Mouse (Mus musculus) liver, adult 2 months (tissue): Measurements from ENCODE around the gene Usp22. TPM values are rescaled to one million over a fixed set of nuclear protein-coding genes. Genes with fewer than 3 reads are reported as not detected.
"Not testable (repeated sequence)": the region's sequence is repeated elsewhere in the genome, so short reads cannot be mapped to it uniquely, and the experiment has no call there.

Source experiments
- DNase-seq: peaks from one replicate; pipeline ENCODE4 v3.0.0-alpha.2; 2011; ENCODE audit warnings: low read depth, low spot score; ENCODE audit errors: extremely low read depth
- H3K27ac ChIP-seq: fragments of 200-500 bp; replicated peaks from 2 replicates; pipeline ENCODE4 v1.5.1; 2012; ENCODE audit warnings: low read depth, mild to moderate bottlenecking, control low read depth, inconsistent platforms, low read length; ENCODE audit not compliant: insufficient read depth
- H3K27me3 ChIP-seq: fragments of 200-500 bp; 2 replicates; pipeline ENCODE4 v1.6.1; 2012; ENCODE audit warnings: mild to moderate bottlenecking, moderate library complexity, low read length, inconsistent platforms; ENCODE audit not compliant: control insufficient read depth, insufficient read depth
- H3K36me3 ChIP-seq: fragments of 200-500 bp; 2 replicates; pipeline ENCODE4 v1.6.1; 2012; ENCODE audit warnings: low read length, inconsistent platforms; ENCODE audit not compliant: control insufficient read depth, insufficient read depth
- H3K4me1 ChIP-seq: fragments of 200-500 bp; 2 replicates; pipeline ENCODE4 v1.6.1; 2011; ENCODE audit warnings: low read length; ENCODE audit not compliant: control insufficient read depth, insufficient read depth
- H3K4me3 ChIP-seq: fragments of 200-500 bp; 2 replicates; pipeline ENCODE4 v1.5.1; 2011; ENCODE audit warnings: low read depth, mild to moderate bottlenecking, control low read depth, low read length, moderate library complexity; ENCODE audit not compliant: insufficient read depth
- H3K79me2 ChIP-seq: fragments of 200-500 bp; 2 replicates; pipeline ENCODE4 v1.6.1; 2012; ENCODE audit warnings: inconsistent platforms, mild to moderate bottlenecking, low read length, moderate library complexity; ENCODE audit not compliant: control insufficient read depth, insufficient read depth
- H3K9ac ChIP-seq: fragments of 200-500 bp; 2 replicates; pipeline ENCODE4 v1.6.1; 2012; ENCODE audit warnings: low read depth, mild to moderate bottlenecking, control low read depth, inconsistent platforms, low read length
- CTCF ChIP-seq: fragments of 200-500 bp; IDR thresholded peaks from 2 replicates; pipeline ENCODE4 v1.5.1; 2011; ENCODE audit warnings: low read depth, low read length, control low read depth
- POLR2A ChIP-seq: fragments of 200-500 bp; IDR thresholded peaks from 2 replicates; pipeline ENCODE4 v1.6.1; 2011; ENCODE audit warnings: low read length, control low read depth; ENCODE audit not compliant: insufficient read depth; ENCODE audit errors: extremely low read depth
- WGBS: fragments of 180-500 bp; shearing (Covaris S2); methylation state at CpG from one replicate; pipeline ENCODE4 v1.1.7; 2018; 5-methylcytosine and 5-hydroxymethylcytosine counted together
- polyA plus RNA-seq: library from polyadenylated mRNA; depleted of rRNA; stranded (reverse); fragments of >200 nt; gene quantifications from 2 replicates; pipeline ENCODE4 v1.2.3, GENCODE M21; 2012
- total RNA-seq: library from RNA; depleted of rRNA; stranded (reverse); fragments of >200 nt; gene quantifications from 2 replicates; pipeline ENCODE4 v1.2.3, GENCODE M21; 2014

Usp22 gene
- total and polyA plus RNA-seq, 2 experiments = 13.6 to 15.7 TPM

DNA sequence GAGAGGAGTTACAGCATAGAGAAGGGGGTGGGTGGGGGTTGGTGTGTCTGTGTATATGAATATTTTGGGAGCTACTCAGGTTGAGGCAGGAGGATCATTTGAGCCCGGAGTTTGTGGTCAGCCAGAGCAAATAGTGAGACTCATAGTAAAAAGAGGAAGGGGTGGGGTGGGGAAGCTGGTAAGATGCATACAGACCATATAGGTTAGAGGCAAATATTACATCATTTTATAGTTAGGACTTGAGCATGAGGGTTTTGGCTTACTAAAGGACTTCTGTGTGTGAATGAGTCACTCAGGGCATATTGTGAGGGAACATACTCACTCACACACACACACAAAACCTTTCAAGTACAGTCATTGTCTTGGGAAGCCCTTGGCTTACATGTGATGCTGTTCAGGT is 1.5 kb upstream of the Usp22 start:
- Histone ChIP-seq H3K9ac (no peak overlapping the region), H3K4me3 (no peak overlapping the region), H3K27ac (no peak overlapping the region), H3K36me3 (no peaks in the 10 kb centered on the region), H3K27me3 (no peaks in the 10 kb centered on the region), H3K4me1 (peaks cover 4% of the 10 kb centered on the region; the same call in 1 of the 2 replicates), H3K79me2 (peaks cover 11% of the 10 kb centered on the region; the same call in 1 of the 2 replicates)
- no peak for DNase-seq
- TF ChIP-seq CTCF (no peak), POLR2A (no peak)
- WGBS = 84% methylated on average over 1 of the region's 1 CpGs

DNA sequence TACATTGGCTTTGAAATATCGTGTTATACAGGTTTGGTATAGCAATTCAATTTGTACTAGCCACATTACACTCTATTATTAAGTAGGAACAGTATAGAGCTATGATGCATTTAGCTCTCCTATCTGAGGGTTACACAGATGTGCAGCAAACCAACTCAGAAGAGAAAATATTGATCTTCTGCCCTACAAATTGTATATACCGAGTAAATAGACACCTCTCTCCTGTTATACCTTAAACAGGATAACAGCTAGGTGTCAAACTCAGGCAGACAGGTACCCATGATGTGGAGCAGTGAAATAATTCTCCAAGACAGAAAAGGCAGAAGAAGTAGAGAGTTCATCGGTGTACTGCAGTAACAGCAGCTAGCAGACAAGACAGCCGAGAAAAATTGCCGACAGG is 923 bp upstream of the Usp22 start:
- H3K4me3 ChIP-seq = no peak overlapping the region
- WGBS = 74% methylated on average over 5 of the region's 5 CpGs

DNA sequence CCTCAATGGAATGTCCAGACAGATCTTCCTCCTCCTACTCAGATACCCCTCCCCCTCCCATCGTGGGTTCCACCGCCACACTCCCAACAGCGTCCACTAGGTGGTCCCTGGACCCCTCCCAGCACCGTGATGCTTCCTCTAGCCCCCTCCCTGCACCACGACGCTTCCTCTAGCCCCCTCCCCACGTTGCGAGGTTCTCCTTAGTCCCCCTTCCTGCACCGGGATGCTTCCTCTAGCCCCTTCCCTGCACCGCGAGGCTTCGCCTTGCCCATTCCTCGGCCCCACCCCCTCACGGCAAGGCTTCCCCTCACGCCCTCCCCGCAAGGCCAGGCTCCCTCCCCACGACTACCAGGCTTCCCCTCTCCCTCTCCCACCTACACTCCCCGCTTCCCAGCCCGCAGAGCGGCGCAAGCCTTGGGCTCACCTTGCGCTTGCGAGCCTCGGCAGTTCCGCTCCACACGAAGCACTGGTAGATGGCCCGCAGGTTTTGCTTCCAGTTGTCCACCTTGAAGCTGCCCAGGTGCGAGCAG is 499 bp downstream of the Usp22 start:
- Histone ChIP-seq H3K9ac (peak overlapping the region; percentile 88), H3K27ac (peak overlapping the region; percentile 60), H3K27me3 (no peaks in the 10 kb centered on the region), H3K4me1 (peaks cover 4% of the 10 kb centered on the region; the same call in 1 of the 2 replicates), H3K36me3 (no peaks in the 10 kb centered on the region), H3K79me2 (peaks cover 14% of the 10 kb centered on the region; the same call in 1 of the 2 replicates), H3K4me3 (peak overlapping the region; percentile 79)
- TF ChIP-seq CTCF (peak; percentile 48), POLR2A (no peak)
- no peak for DNase-seq
- WGBS = under 1% methylated on average over 28 of the region's 28 CpGs

More for the DNA sequence above, 923 bp upstream of the Usp22 start:
- no peak for TF ChIP-seq CTCF
- TF ChIP-seq POLR2A = no peak
- H3K79me2 ChIP-seq = peaks cover 11% of the 10 kb centered on the region; the same call in 1 of the 2 replicates
- peaks cover 4% of the 10 kb centered on the region; the same call in 1 of the 2 replicates for H3K4me1 ChIP-seq
- no peak for DNase-seq
- no peak overlapping the region for H3K27ac ChIP-seq
- no peaks in the 10 kb centered on the region for H3K36me3 ChIP-seq
- H3K9ac ChIP-seq = no peak overlapping the region
- no peaks in the 10 kb centered on the region for H3K27me3 ChIP-seq

DNA sequence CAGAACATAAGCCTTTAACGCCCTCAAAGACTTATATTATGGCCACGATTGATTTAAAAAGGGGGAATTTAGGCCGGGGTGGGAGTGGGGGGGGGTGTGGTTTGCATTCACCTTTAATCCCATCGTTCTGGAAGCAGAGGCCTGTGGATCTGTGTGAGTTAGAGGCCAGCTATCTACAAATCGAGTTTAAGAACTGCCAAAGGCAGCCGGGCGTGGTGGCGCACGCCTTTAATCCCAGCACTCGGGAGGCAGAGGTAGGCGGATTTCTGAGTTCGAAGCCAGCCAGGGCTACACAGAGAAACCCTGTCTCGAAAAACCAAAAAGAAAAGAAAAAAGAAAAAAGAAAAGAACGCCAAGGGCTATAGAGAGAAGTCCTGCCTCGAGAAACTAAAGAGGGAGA is 1.4 kb downstream of the Usp22 start:
- H3K79me2 ChIP-seq = peaks cover 14% of the 10 kb centered on the region; the same call in 1 of the 2 replicates
- 63% methylated on average over 15 of the region's 15 CpGs for WGBS
- not testable (repeated sequence) for H3K4me1 ChIP-seq, H3K27me3 ChIP-seq, H3K27ac ChIP-seq, H3K9ac ChIP-seq, DNase-seq, H3K4me3 ChIP-seq, H3K36me3 ChIP-seq

DNA sequence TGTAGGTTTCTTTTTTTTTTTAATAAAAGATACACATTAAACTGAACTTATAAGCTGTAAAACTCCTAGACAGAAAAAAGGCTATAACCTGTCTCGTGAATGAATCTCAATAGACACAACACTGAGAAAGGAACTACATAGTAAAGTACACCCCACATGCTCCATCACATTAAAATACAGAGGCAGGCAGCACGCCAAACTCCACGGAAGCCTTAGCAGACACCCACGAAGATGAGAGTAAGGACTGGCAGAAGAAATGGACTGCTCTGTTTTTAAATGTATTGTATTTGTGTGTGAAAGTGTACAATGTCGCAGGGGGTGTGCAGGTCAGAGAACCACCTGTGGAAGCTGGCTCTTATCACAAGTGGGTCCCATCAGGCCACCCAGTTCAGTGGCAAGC is 4.7 kb downstream of the Usp22 start:
- no peak overlapping the region for H3K4me3 ChIP-seq
- no peak overlapping the region for H3K9ac ChIP-seq
- H3K27ac ChIP-seq = no peak overlapping the region
- 82% methylated on average over 5 of the region's 5 CpGs for WGBS
- peaks cover 8% of the 10 kb centered on the region; the same call in 1 of the 2 replicates for H3K36me3 ChIP-seq
- H3K79me2 ChIP-seq = peaks cover 14% of the 10 kb centered on the region; the same call in 1 of the 2 replicates
- no peak for DNase-seq
- no peak for TF ChIP-seq POLR2A
- TF ChIP-seq CTCF = no peak
- peaks cover 4% of the 10 kb centered on the region; the same call in 1 of the 2 replicates for H3K4me1 ChIP-seq
- H3K27me3 ChIP-seq = no peaks in the 10 kb centered on the region

DNA sequence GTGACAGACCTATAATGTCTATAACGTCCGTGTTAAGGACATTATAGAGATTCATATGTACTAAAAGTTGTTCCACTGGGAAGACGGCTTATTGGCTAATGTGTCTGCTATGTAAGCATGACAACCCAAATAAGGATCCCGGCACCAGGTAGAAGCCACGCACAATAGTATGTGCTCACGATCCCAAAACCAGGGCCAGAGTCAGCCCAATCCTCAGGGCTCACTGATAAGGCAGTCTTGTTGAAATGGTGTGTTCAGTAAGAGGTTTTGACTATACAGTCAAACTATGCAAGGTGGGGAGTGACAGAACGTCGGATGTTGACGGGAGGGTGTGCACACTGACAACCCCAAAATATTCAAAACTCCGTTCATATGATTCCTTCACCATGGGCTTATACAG is 10.0 kb downstream of the Usp22 start:
- 95% methylated on average over 10 of the region's 10 CpGs for WGBS
- Histone ChIP-seq H3K9ac (no peak overlapping the region), H3K4me1 (no peaks in the 10 kb centered on the region), H3K36me3 (peaks cover 25% of the 10 kb centered on the region; the same call in 1 of the 2 replicates), H3K4me3 (no peak overlapping the region), H3K27me3 (no peaks in the 10 kb centered on the region), H3K79me2 (peaks cover 3% of the 10 kb centered on the region; the same call in 1 of the 2 replicates), H3K27ac (no peak overlapping the region)
- TF ChIP-seq CTCF (no peak), POLR2A (no peak)
- no peak for DNase-seq
